Mouse (Mus musculus) lung, postnatal 0 days (tissue): ENCODE data around the gene Psmd11. TPM values are rescaled to one million over a fixed set of nuclear protein-coding genes. Genes with fewer than 3 reads are reported as not detected.

ENCODE experiments used
- ATAC-seq: fragments of 200-750 bp; cut with Nextera tagmentation; 2 replicates; pipeline ENCODE4 v1.8.0; 2017; ENCODE audit warnings: moderate library complexity
- DNase-seq: peaks from one replicate; pipeline ENCODE4 v3.0.0-alpha.2; 2016; ENCODE audit warnings: low spot score
- H3K27ac ChIP-seq: fragments of 300-500 bp; sonication (generic); 2 replicates; pipeline ENCODE4 v1.5.1; 2014; ENCODE audit warnings: antibody characterized with exemption, mild to moderate bottlenecking, low read length, mixed read lengths
- H3K27me3 ChIP-seq: fragments of 300-500 bp; sonication (generic); replicated peaks from 2 replicates; pipeline ENCODE4 v1.6.1; 2014; ENCODE audit warnings: low read length, mixed read lengths; ENCODE audit not compliant: insufficient read depth
- H3K36me3 ChIP-seq: fragments of 300-500 bp; sonication (generic); 2 replicates; pipeline ENCODE4 v1.6.1; 2014; ENCODE audit warnings: low read length, mixed read lengths; ENCODE audit not compliant: insufficient read depth
- H3K4me1 ChIP-seq: fragments of 300-500 bp; sonication (generic); 2 replicates; pipeline ENCODE4 v1.6.1; 2014; ENCODE audit warnings: antibody characterized with exemption, low read depth, low read length, mixed read lengths; ENCODE audit not compliant: insufficient read depth
- H3K4me2 ChIP-seq: fragments of 300-500 bp; sonication (generic); replicated peaks from 2 replicates; pipeline ENCODE4 v1.6.1; 2014; ENCODE audit warnings: low read depth, mild to moderate bottlenecking, low read length, moderate library complexity, mixed read lengths
- H3K4me3 ChIP-seq: fragments of 300-500 bp; sonication (generic); 2 replicates; pipeline ENCODE4 v1.5.1; 2014; ENCODE audit warnings: low read depth, low read length
- H3K9ac ChIP-seq: fragments of 300-500 bp; sonication (generic); replicated peaks from 2 replicates; pipeline ENCODE4 v1.6.1; 2014; ENCODE audit warnings: low read depth, mild to moderate bottlenecking
- H3K9me3 ChIP-seq: fragments of 300-500 bp; sonication (generic); 2 replicates; pipeline ENCODE4 v1.6.1; 2016; ENCODE audit warnings: low read length, mixed read lengths
- CTCF ChIP-seq: IDR thresholded peaks from 2 replicates; pipeline ENCODE4 v1.5.1; 2016; ENCODE audit warnings: antibody characterized with exemption, mild to moderate bottlenecking
- EP300 ChIP-seq: IDR thresholded peaks from 2 replicates; pipeline ENCODE4 v1.6.1; 2016; ENCODE audit warnings: antibody characterized with exemption, mild to moderate bottlenecking, control low read depth
- WGBS: fragments of 180-500 bp; shearing (Covaris S2); extraction: QIAGEN DNeasy Blood & Tissue Kit; methylation state at CpG from one replicate; pipeline ENCODE4 v1.1.7; 2014; 5-methylcytosine and 5-hydroxymethylcytosine counted together
- polyA plus RNA-seq: library from polyadenylated mRNA; unstranded; fragments of >200 nt; fragmentation: Nextera tagmentation; extraction: Ambion mirVana; gene quantifications from 2 replicates; pipeline ENCODE4 v1.2.1, GENCODE M21; 2015

The Psmd11 gene
- polyA plus RNA-seq, 1 experiment from 2014 or later: 190 TPM

DNA sequence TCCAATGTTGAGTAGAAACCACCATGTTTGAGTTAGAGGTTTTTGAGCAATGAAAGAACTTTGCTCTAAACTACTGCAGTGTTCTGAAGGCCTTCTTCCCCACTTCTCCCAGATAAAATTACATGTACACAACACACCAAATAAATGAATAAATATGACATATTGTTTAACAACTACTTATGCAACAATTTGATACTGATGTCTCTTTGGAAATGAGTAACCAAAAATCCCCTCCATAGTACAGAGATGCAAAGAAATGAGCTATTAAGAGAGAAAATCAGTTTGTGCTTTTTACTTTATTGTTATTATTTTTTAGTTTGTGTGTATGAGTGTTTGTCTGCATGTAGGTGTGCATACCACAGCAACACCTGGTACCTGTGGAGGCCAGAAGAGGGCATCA is 78.1 kb downstream of the Psmd11 start:
- Histone ChIP-seq H3K9me3 (no peaks in the 10 kb centered on the region), H3K27me3 (no peaks in the 10 kb centered on the region), H3K36me3 (no peaks in the 10 kb centered on the region), H3K9ac (no peak overlapping the region), H3K4me3 (no peak overlapping the region), H3K27ac (no peak overlapping the region), H3K4me2 (no peak overlapping the region), H3K4me1 (no peaks in the 10 kb centered on the region; the same call in 1 of the 2 replicates)
- ATAC-seq (no peak), DNase-seq (no peak)
- TF ChIP-seq EP300 (no peak), CTCF (no peak)

DNA sequence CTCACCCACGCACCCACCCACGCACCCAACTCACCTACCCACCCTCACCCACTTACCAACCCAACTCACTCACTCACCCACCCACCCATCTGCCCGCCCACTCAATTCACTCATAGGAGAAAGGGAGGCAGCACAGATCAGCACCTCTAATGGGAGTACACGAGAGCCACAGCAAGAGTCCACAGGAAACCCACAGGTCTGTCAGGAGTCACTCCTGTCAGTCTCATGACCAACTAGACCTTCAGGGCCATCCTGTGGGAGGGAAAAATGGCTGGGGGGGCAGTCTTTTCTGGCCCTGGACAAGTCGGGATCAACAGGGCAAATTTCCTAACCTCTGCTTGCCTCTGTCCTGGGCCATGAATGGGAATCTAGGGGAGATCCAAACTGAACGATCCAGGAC is 79.4 kb downstream of the Psmd11 start:
- no peaks in the 10 kb centered on the region; the same call in 1 of the 2 replicates for H3K4me1 ChIP-seq
- H3K27me3 ChIP-seq: no peaks in the 10 kb centered on the region
- H3K9ac ChIP-seq: no peak overlapping the region
- TF ChIP-seq CTCF (no peak), EP300 (no peak)
- no peak overlapping the region for H3K4me2 ChIP-seq
- WGBS: 86% methylated on average over 6 of the region's 6 CpGs
- DNase-seq: no peak
- ATAC-seq: no peak
- no peaks in the 10 kb centered on the region for H3K9me3 ChIP-seq
- no peak overlapping the region for H3K27ac ChIP-seq
- no peak overlapping the region for H3K4me3 ChIP-seq
- no peaks in the 10 kb centered on the region for H3K36me3 ChIP-seq

DNA sequence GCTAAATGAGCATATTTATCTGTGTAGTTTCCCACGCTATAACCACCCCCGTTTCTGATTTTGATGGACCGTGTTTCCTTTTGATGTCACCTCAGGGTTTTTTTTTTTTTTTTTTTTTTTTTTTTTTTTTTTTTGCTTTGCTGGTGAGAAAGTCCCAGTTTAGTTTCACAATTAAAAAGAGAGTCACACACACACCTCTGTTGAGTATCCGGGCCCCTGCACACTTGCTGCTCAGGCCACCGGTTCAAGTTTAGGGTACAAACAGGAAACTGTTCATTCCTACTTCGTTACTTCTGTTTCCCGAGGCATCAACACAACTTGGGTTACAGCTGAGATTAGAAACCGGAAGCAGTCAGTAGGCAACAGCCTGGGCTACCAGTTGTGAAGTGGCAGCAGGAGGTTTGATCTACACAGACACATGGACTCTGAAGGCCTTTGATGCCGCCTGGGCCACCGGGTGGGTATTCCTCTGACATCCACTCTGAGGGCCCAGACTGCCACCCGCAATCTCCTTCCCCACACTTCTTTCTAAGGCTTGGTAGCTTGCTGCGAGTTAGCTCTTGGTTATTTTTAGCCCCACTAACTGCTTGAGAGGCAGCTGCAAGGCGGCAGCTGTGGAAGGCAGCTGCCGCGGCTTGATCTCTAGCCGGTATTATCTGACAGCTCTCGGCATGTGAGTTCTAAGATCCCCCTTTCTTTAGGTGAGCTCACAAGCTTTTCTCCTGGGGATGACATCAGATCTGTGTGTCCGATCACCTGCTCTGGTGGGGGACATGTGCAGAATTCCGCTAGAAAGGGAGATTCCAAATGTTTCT is 80.2 kb downstream of the Psmd11 start:
- TF ChIP-seq CTCF (no peak), EP300 (no peak)
- H3K4me3 ChIP-seq: no peak overlapping the region
- H3K4me2 ChIP-seq: no peak overlapping the region
- H3K27ac ChIP-seq: no peak overlapping the region
- DNase-seq (peak; percentile 44), ATAC-seq (no peak)
- WGBS: 39% methylated on average over 19 of the region's 19 CpGs
- no peaks in the 10 kb centered on the region for H3K27me3 ChIP-seq
- no peaks in the 10 kb centered on the region for H3K9me3 ChIP-seq
- H3K36me3 ChIP-seq: no peaks in the 10 kb centered on the region
- no peaks in the 10 kb centered on the region; the same call in 1 of the 2 replicates for H3K4me1 ChIP-seq
- H3K9ac ChIP-seq: no peak overlapping the region

DNA sequence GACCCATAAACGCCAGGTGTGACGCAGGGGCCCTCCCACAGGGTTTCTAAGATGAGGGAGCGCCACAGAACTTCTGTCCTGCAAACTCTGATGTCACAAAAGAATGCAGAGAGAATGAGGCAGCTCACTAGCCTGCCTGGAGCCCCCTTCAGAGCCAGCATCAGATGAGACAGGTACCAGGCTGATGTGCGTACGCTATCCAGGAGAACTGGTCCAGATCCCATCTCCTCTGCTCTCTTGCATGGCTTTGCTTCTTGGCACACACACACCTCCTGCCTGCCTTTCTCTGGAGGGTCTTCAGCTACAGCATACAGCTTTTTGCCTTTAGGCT is 80.7 kb downstream of the Psmd11 start:
- DNase-seq: no peak
- TF ChIP-seq EP300 (no peak), CTCF (no peak)
- Histone ChIP-seq H3K4me2 (no peak overlapping the region), H3K4me3 (no peak overlapping the region), H3K9ac (no peak overlapping the region), H3K9me3 (no peaks in the 10 kb centered on the region), H3K36me3 (no peaks in the 10 kb centered on the region), H3K4me1 (no peaks in the 10 kb centered on the region; the same call in 1 of the 2 replicates), H3K27me3 (no peaks in the 10 kb centered on the region), H3K27ac (no peak overlapping the region)
- 73% methylated on average over 5 of the region's 5 CpGs for WGBS
- no peak for ATAC-seq

DNA sequence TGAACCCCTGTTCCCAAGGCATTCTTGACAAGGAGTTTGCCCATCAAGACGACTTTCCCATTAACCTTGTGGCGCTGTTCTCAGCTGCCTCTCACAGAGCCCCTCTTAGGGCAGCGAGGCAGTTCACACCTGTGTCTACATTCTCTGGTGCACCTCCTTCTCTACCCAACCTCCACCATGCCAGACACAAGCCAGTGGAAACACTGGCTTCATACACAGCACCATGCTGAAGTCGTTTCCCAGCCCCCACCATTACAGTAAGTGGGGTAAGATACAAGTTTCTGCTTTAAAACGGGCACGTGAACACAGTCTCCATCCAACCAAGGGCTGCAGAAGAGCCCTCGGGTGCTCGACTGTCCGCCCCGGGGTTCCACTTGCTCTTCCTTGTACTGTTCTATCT is 81.7 kb downstream of the Psmd11 start:
- TF ChIP-seq CTCF (no peak), EP300 (no peak)

DNA sequence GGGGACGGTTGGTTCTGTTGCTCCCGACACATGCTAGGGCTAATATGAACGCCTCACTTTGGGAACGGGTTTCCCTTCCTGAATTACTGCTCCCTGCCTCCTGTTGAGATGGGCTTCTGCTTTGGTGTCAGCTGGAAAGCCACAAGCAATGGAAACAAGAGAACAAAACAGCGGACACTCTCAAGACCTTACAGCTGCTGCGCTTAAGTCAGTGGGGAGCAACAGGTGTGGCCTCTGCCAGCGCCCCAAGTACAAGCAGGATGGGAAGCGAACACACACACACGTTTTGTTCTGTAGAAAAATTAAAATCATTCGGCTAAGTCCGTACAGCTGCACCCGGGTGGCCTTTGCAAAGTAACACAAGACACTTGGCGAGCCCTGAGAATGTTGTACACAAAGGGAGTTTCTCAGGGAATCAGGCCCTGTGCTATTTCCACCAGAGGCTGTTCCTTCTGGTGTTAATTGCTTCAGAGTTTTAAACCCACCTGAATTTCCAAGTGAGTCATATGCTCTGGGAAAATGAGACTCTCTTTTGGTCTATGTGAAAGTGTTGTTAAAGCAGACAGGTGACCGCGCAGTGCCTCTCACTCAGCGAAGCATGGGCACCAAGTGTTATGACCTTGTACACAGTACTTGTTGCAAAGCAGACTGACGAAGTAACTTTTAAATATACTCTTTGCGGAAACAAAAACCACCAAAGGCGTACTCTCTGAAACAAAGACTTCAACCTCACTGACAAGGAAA is 84.1 kb downstream of the Psmd11 start:
- Histone ChIP-seq H3K27me3 (no peaks in the 10 kb centered on the region), H3K4me1 (no peaks in the 10 kb centered on the region; the same call in 1 of the 2 replicates), H3K27ac (no peak overlapping the region), H3K9me3 (no peaks in the 10 kb centered on the region), H3K9ac (no peak overlapping the region), H3K4me2 (no peak overlapping the region), H3K4me3 (no peak overlapping the region), H3K36me3 (no peaks in the 10 kb centered on the region)
- ATAC-seq (no peak), DNase-seq (no peak)
- 84% methylated on average over 19 of the region's 19 CpGs for WGBS
- TF ChIP-seq EP300: no peak
- TF ChIP-seq CTCF: no peak

More for the DNA sequence above, 81.7 kb downstream of the Psmd11 start:
- H3K27ac ChIP-seq: no peak overlapping the region
- H3K9me3 ChIP-seq: no peaks in the 10 kb centered on the region
- H3K27me3 ChIP-seq: no peaks in the 10 kb centered on the region
- H3K4me2 ChIP-seq: no peak overlapping the region
- no peaks in the 10 kb centered on the region for H3K36me3 ChIP-seq
- ATAC-seq (no peak), DNase-seq (no peak)
- no peak overlapping the region for H3K9ac ChIP-seq
- H3K4me3 ChIP-seq: no peak overlapping the region
- 75% methylated on average over 10 of the region's 10 CpGs for WGBS
- H3K4me1 ChIP-seq: no peaks in the 10 kb centered on the region; the same call in 1 of the 2 replicates
